10 mouse cellular contexts compared by ENCODE assay signal in genomic region chr17:45020155-45020930, GRCm38 (mm10).
DNase-seq lines count a peak whose midpoint lies in the region; ATAC-seq and TF ChIP-seq lines count a peak whose summit lies in the region.
"Had no signal": no experiment of that assay in that cellular context is flagged by ENCODE, and none has a peak within 500 bp of the region (broad histone marks: within the 10 kb centered on the region; RNA-seq: fewer than 3 reads in every experiment).

No protein-coding gene starts in this region.

- no peak overlapping the region for H3K4me3 ChIP-seq in kidney, postnatal 0 days (replicated peaks; ENCODE audit: low read depth, low read length)
- H3K4me3 ChIP-seq in intestine, embryonic 15.5 days (replicated peaks), result no peak overlapping the region
- H3K4me3 ChIP-seq in hindbrain, embryonic 11.5 days (ENCODE audit: low read depth, low read length), result no peak overlapping the region
- H3K4me3 ChIP-seq: hindbrain, embryonic 10.5 days had no signal

- peak; percentile 52 for DNase-seq in kidney, postnatal 0 days (ENCODE audit: low spot score)
- no peak for DNase-seq in kidney, adult 8-10 months
- peak; percentile 35 for DNase-seq in ES-CJ7 (ENCODE audit: low read depth, low spot score)
- DNase-seq in adrenal gland, postnatal 10 days, result peak; percentile 64
- no peak for DNase-seq in cerebellum, adult 9-10 months
- no peak for DNase-seq in hindbrain, embryonic 11.5 days (ENCODE audit: low spot score)
- DNase-seq: cerebellum, adult 18-20 months had no signal

- no peaks in the 10 kb centered on the region for H3K27me3 ChIP-seq in kidney, postnatal 0 days (ENCODE audit: insufficient read depth, low read length)
- H3K27me3 ChIP-seq in intestine, embryonic 15.5 days (replicated peaks), result no peaks in the 10 kb centered on the region
- no peaks in the 10 kb centered on the region for H3K27me3 ChIP-seq in hindbrain, embryonic 11.5 days (ENCODE audit: control insufficient read depth, insufficient read depth, low read length)

- no peak overlapping the region for H3K9ac ChIP-seq in kidney, postnatal 0 days (ENCODE audit: low read depth, low read length)
- no peak overlapping the region for H3K9ac ChIP-seq in intestine, embryonic 15.5 days
- no peak overlapping the region for H3K9ac ChIP-seq in hindbrain, embryonic 11.5 days (ENCODE audit: low read depth, low read length)

- H3K27ac ChIP-seq in kidney, postnatal 0 days, result no peak overlapping the region
- H3K27ac ChIP-seq in intestine, embryonic 15.5 days, result no peak overlapping the region
- no peak overlapping the region for H3K27ac ChIP-seq in hindbrain, embryonic 11.5 days (ENCODE audit: low read depth, low read length)
- H3K27ac ChIP-seq: hindbrain, embryonic 10.5 days had no signal

- ATAC-seq in kidney, postnatal 0 days (replicated peaks; ENCODE audit: low FRiP score, low read depth), result no peak
- ATAC-seq in intestine, embryonic 15.5 days, result peak; percentile 71
- no peak for ATAC-seq in megakaryocyte, adult 5-6 weeks (ENCODE audit: poor library complexity, severe bottlenecking)
- no peak for ATAC-seq in hindbrain, embryonic 11.5 days (ENCODE audit: low FRiP score)

- no peaks in the 10 kb centered on the region for H3K36me3 ChIP-seq in kidney, postnatal 0 days (ENCODE audit: insufficient read depth, low read length)
- H3K36me3 ChIP-seq in intestine, embryonic 15.5 days, result no peaks in the 10 kb centered on the region
- no peaks in the 10 kb centered on the region for H3K36me3 ChIP-seq in hindbrain, embryonic 11.5 days (ENCODE audit: control insufficient read depth, insufficient read depth, low read length)
- H3K36me3 ChIP-seq: hindbrain, embryonic 10.5 days had no signal

- H3K4me1 ChIP-seq in kidney, postnatal 0 days (replicated peaks; ENCODE audit: insufficient read depth, low read length), result no peaks in the 10 kb centered on the region
- H3K4me1 ChIP-seq in intestine, embryonic 15.5 days (replicated peaks), result no peaks in the 10 kb centered on the region
- no peaks in the 10 kb centered on the region for H3K4me1 ChIP-seq in hindbrain, embryonic 11.5 days (replicated peaks; ENCODE audit: control insufficient read depth, insufficient read depth, low read length)
- H3K4me1 ChIP-seq: hindbrain, embryonic 10.5 days had no signal

- 53% methylated on average over 8 of the region's 8 CpGs for WGBS in kidney, postnatal 0 days
- WGBS in intestine, embryonic 15.5 days, result 52% methylated on average over 8 of the region's 8 CpGs
- 81% methylated on average over 8 of the region's 8 CpGs for WGBS in hindbrain, embryonic 11.5 days

- H3K4me2 ChIP-seq in kidney, postnatal 0 days (ENCODE audit: low read length), result no peak overlapping the region
- no peak overlapping the region for H3K4me2 ChIP-seq in intestine, embryonic 15.5 days (replicated peaks)
- no peak overlapping the region for H3K4me2 ChIP-seq in hindbrain, embryonic 11.5 days (replicated peaks; ENCODE audit: low read depth, low read length)

- no peak for TF ChIP-seq CTCF in kidney, postnatal 0 days (IDR thresholded peaks at IDR 0.05; ENCODE audit: low read depth)

- no peaks in the 10 kb centered on the region for H3K9me3 ChIP-seq in kidney, postnatal 0 days (replicated peaks; ENCODE audit: low read length)
- no peaks in the 10 kb centered on the region for H3K9me3 ChIP-seq in intestine, embryonic 15.5 days
- H3K9me3 ChIP-seq in hindbrain, embryonic 11.5 days (ENCODE audit: control insufficient read depth, low read length), result no peaks in the 10 kb centered on the region
- H3K9me3 ChIP-seq: hindbrain, embryonic 10.5 days had no signal

Comparison
In these comparisons a context has a peak if more than half of its experiments do, and no peak if none do; other contexts are left out.
1. DNase-seq: peak in kidney, postnatal 0 days (single experiment), ES-CJ7 (single experiment) and adrenal gland, postnatal 10 days (single experiment); none in kidney, adult 8-10 months (0 of 2), cerebellum, adult 9-10 months (single experiment) and hindbrain, embryonic 11.5 days (single experiment).